Mouse (Mus musculus) liver, adult (tissue): ENCODE data around the gene Uba1.

Experiments used
- GATA4 ChIP-seq: IDR thresholded peaks from 2 replicates; pipeline ENCODE4 v1.6.1; 2014; ENCODE audit warnings: mild to moderate bottlenecking, low read length; ENCODE audit not compliant: insufficient replicate concordance

Gene Uba1

DNA sequence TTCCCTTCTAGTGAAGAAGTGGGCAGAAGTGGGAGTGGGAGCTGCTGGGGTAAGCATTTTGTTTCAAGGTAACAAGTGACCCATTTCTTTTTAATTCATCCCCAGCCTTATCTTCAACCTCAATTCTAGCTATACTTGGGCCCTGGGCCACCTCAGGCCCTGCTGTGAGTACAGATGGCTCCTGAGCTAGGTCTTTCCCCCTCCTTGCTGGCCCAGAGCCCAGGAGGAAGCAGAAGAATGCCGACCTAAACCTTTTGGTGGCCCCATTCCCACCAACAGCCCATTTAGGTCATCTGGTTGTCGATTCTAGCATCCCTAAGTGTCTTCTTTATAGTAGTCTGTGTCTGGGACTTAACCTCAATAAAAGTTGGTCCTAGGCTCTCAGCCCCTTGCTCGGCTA, 33.4 kb downstream of the Uba1 start:
- TF ChIP-seq GATA4, result no peak

DNA sequence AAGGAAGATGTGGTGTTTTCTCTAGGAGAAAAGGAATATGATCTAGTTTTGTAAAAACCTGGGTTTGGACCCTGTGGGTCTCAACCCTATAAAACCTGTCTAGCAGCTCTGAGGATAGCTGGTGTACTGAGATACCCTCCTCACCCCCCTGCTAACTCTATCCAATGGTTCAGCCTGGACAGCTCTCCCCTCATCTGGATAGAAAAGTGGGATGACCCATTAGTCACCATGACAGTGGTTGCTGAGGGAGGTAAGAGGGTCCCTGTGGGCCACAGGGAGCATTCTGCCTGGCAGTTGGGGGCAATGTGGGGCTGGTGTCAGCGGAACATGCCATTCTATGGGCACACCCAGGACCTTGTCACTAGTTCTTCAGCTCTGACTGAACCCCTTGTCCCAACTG, 34.5 kb downstream of the Uba1 start:
- no peak for TF ChIP-seq GATA4

DNA sequence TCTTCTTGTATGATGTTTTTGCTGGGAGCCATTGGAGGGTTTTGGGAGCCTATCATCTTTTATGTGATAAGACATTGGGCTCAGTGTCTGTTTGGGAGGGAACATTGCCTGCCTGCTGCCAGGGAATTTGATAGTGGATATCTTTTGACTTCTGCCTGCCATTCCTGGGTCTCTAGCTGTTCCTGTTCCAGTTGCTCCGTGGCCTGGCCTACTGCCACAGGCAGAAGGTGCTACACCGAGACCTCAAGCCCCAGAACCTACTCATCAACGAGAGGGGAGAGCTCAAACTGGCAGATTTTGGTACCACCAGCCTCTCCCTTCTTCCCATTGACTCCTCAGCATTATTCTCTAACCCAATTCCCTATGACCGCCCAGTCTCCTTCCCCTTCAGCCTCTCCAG, 37.7 kb downstream of the Uba1 start:
- no peak for TF ChIP-seq GATA4

DNA sequence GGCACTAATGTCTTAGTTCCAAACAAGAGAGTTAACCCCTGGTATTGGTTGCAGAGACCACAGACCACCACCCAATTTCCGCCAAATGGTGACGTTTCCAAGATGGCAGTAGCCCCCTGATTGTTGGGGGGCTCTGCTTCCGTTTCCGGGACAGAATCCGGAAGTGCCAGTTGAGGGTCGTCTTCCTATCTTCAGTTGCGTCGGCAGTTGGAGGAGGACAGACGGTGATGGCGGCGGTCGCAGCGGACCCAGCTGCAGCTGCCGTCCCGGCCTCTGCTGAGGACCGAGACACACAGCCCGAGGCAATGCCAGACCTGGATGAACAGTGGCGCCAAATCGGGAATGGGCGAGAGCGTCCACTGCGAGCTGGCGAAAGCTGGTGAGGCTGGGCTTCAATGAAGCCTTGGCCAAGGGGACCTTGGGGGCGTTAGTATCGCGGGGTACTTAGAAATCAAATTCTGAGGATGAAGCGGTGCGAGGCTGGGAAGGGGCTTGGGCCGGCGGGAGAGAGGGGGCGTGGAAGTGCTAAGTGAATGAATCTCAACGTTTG, 45.7 kb downstream of the Uba1 start, which contains the start of gene Usp11:
Gene Usp11 (plus strand): TSS at position 166 of the 550 bp plus-strand sequence.
- no peak for TF ChIP-seq GATA4

DNA sequence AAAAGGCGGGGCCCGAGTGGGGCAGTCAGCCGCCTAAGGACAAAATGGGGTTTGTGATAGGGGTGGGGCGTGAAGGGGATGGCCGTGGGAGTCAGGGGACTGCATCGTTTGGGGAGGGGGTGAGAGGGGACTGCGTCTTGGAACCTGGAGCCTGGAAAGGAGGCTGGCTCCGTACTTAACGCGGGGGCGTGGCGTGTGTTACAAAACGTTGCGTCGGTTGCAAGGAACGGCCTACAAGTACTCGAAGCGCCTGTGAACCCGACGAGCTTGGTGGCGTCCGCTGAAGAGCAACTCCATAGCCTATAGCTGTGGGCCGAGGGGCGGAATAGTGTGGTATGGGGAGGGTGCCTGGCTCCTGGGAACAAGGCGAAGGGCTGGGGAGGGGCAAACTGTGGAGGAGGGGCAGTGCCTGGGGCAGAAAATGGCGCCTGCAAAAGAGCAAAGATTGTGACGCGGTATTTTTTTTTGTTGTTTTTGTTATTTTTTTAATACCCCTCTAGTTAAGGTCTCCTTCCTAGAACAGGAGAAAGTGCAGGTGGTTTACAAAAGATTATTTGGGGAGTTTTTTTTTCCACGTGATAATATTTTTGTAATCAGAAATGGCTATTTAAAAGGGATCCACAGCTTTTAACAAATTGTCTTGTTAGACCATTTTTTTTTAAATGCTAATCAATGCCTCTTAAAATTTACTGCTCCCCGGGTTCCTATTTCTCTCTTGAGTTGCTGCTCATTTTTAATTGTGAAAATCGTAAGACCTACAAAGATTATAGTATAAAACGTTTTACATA, 46.4 kb downstream of the Uba1 start:
- TF ChIP-seq GATA4, result no peak

DNA sequence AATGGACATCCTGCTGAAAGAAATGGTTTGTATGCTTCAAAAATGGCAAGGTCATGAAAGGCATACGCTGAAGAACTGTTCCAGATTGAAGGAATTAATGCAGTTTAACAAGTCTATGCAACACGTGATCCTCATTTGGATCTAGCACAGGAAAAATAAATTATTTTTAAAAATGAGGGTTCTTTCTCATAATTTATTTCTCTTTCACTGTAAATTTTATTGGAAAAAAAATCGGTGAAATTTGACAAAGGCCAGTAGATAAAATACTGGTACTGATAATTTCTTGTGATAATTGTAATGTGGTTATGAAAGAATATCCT, 46.9 kb downstream of the Uba1 start:
- no peak for TF ChIP-seq GATA4

DNA sequence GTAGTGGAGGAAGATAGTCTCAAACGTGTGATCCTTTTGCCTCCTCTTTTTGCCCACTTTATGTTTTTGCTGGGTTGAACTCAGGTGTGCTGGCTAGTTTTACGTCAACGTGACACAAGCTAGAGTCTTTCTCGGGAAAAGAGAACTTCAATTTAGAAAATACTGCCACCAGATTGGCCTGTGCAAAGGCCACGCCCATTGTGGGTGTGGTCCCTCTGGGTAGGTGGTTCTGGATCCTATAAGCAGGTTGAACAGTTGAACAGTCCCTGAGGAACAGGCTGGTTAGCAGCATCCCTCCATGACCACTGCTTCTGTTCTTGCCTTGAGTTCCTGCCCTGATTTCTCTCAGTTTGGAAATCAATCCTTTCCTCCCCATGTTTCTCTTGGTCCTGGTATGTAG, 70.6 kb downstream of the Uba1 start:
- TF ChIP-seq GATA4, result no peak
